Mouse (Mus musculus) thymus, adult 2 months (tissue): ENCODE data around the gene Mroh7.

Experiments used
- CTCF ChIP-seq: fragments of 200-500 bp; IDR thresholded peaks from 2 replicates; pipeline ENCODE4 v1.5.1; 2012; ENCODE audit warnings: mild to moderate bottlenecking, control low read depth, low read length, moderate library complexity, borderline replicate concordance; ENCODE audit not compliant: control insufficient read depth, poor library complexity, insufficient read depth; ENCODE audit errors: extremely low read depth
- POLR2A ChIP-seq: fragments of 200-500 bp; IDR thresholded peaks from 2 replicates; pipeline ENCODE4 v1.6.1; 2012; ENCODE audit warnings: mild to moderate bottlenecking, low read length, control low read depth, moderate library complexity; ENCODE audit not compliant: control insufficient read depth, poor library complexity, insufficient read depth; ENCODE audit errors: extremely low read depth

GRCm38 (mm10) chr4:106679152-106679551 is 51.6 kb downstream of the Mroh7 start:
- no peak for TF ChIP-seq CTCF
- TF ChIP-seq POLR2A = no peak
